Mouse (Mus musculus): Measurements from ENCODE around the gene Ahcyl1. TPM values are rescaled to one million over a fixed set of nuclear protein-coding genes. Genes with fewer than 3 reads are reported as not detected.
A peak's percentile ranks its signal among the peaks of the same experiment; 100 is the strongest.

Ahcyl1 gene
- polyA plus RNA-seq, 1 experiment from 2014 or later: 142 TPM

GRCm38 (mm10) chr3:107632786-107633185 lies 63.6 kb downstream of the Ahcyl1 start:
- 93% methylated on average over 4 of the region's 4 CpGs for WGBS
- no peak overlapping the region for H3K27ac ChIP-seq (ENCODE audit: low read depth, low read length)
- no peak overlapping the region for H3K4me2 ChIP-seq (ENCODE audit: low read depth, low read length)
- no peaks in the 10 kb centered on the region for H3K9me3 ChIP-seq (ENCODE audit: control insufficient read depth, low read length)
- ATAC-seq (ENCODE audit: low read depth): no peak
- H3K27me3 ChIP-seq (ENCODE audit: control insufficient read depth, insufficient read depth, low read length): no peaks in the 10 kb centered on the region
- peaks cover 12% of the 10 kb centered on the region for H3K4me1 ChIP-seq (ENCODE audit: control insufficient read depth, insufficient read depth, low read length)
- H3K36me3 ChIP-seq (ENCODE audit: control insufficient read depth, insufficient read depth, low read length): peaks cover 4% of the 10 kb centered on the region; the same call in 1 of the 2 replicates
- no peak overlapping the region for H3K4me3 ChIP-seq (ENCODE audit: low read depth, low read length)
- no peak overlapping the region for H3K9ac ChIP-seq (replicated peaks; ENCODE audit: low read depth, low read length)

- H3K36me3 ChIP-seq (ENCODE audit: control insufficient read depth, insufficient read depth, low read length): peaks cover 16% of the 10 kb centered on the region
- H3K27ac ChIP-seq (ENCODE audit: low read depth, low read length): peak within 1 kb of the TSS; percentile 98
- H3K4me1 ChIP-seq (ENCODE audit: control insufficient read depth, insufficient read depth, low read length): peaks cover 12% of the 10 kb centered on the region
- H3K9me3 ChIP-seq (ENCODE audit: control insufficient read depth, low read length): no peaks in the 10 kb centered on the region
- WGBS: under 1% methylated on average over 35 of the region's 35 CpGs
- peak within 1 kb of the TSS; percentile 98 for H3K4me3 ChIP-seq (ENCODE audit: low read depth, low read length)
- peak within 1 kb of the TSS; percentile 97 for H3K9ac ChIP-seq (replicated peaks; ENCODE audit: low read depth, low read length)
- ATAC-seq (ENCODE audit: low read depth): peak; percentile 96
- H3K4me2 ChIP-seq (ENCODE audit: low read depth, low read length): peak within 1 kb of the TSS; percentile 78
- H3K27me3 ChIP-seq (ENCODE audit: control insufficient read depth, insufficient read depth, low read length): no peaks in the 10 kb centered on the region
Measured at GRCm38 (mm10) chr3:107631523-107631958, 64.8 kb downstream of the Ahcyl1 start, which contains the start of gene Strip1. TSS of gene Strip1 (minus strand) at chr3:107631694.

DNA sequence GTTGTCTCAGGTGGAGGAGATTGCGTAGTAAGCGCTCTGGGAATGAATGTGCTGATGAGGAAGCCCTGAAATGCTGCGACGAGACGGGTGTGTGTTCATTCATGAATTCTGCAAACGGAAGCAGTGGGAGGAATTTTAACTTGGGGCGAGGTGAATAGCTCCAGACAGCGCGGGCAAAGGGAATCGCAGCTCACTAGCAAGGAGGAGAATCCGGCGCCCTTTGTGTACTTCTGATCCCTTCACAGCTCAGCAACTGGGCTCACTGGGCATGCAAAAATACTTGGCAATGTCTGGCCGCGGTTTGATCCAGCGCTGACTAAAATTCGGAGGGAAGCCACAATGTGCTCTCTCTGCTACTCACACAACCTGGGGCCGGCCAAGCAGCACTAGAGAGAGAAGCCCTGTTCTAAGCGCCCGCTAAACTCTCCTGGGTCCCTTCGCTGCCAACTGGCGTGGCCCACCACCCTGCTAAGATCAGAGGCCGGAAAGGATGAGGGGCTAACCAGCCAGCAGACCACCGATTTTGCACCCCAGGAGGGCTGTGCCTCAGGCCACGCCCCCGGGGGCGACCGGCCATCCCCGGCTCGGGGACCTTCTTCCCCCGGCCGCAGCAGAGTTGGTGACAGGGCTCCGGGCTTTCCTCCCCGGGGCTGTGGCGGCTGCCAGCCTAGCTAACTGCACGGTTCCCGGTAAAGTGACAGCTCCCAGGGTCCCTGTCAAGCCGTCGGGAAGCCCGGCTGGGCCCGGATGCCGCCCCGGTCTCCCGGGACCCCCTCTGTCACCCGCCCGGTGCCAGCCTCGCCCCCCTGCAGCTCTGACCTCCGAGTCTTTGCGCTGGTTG lies 65.5 kb downstream of the Ahcyl1 start, which contains the start of gene Gm10961:
Gene Gm10961 (plus strand): TSS at position 641 of the 841 bp plus-strand sequence.
- Histone ChIP-seq H3K4me1 (ENCODE audit: control insufficient read depth, insufficient read depth, low read length) (peaks cover 12% of the 10 kb centered on the region), H3K9me3 (ENCODE audit: control insufficient read depth, low read length) (no peaks in the 10 kb centered on the region), H3K9ac (replicated peaks; ENCODE audit: low read depth, low read length) (peak within 1 kb of the TSS; percentile 97), H3K36me3 (ENCODE audit: control insufficient read depth, insufficient read depth, low read length) (peaks cover 21% of the 10 kb centered on the region), H3K27me3 (ENCODE audit: control insufficient read depth, insufficient read depth, low read length) (no peaks in the 10 kb centered on the region), H3K4me2 (ENCODE audit: low read depth, low read length) (peak within 1 kb of the TSS; percentile 78), H3K27ac (ENCODE audit: low read depth, low read length) (peak within 1 kb of the TSS; percentile 98), H3K4me3 (ENCODE audit: low read depth, low read length) (peak within 1 kb of the TSS; percentile 98)
- ATAC-seq (ENCODE audit: low read depth): peak; percentile 84
- under 1% methylated on average over 48 of the region's 48 CpGs for WGBS

DNA sequence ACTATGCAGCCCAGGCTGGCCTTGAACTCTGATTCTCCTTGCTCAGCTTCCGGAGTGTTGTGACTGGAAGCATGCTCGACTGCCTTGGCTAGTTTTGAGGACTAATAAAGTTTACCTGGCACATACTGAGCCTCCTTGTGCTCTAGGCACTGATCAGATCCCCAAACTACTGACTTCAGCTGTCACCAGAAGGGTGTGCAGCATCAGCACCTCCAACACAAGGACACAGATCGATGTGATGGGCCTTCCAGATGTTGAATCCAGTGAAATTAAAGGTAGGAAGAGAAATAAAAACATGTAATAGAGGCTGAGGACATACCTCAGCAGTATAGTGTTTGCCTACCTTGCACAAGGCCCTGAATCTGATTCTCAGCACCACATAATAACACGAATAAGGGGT lies 66.9 kb downstream of the Ahcyl1 start:
- Histone ChIP-seq H3K4me2 (ENCODE audit: low read depth, low read length) (no peak overlapping the region), H3K27ac (ENCODE audit: low read depth, low read length) (no peak overlapping the region), H3K9me3 (ENCODE audit: control insufficient read depth, low read length) (no peaks in the 10 kb centered on the region), H3K9ac (replicated peaks; ENCODE audit: low read depth, low read length) (no peak overlapping the region), H3K36me3 (ENCODE audit: control insufficient read depth, insufficient read depth, low read length) (peaks cover 36% of the 10 kb centered on the region), H3K4me3 (ENCODE audit: low read depth, low read length) (no peak overlapping the region), H3K4me1 (ENCODE audit: control insufficient read depth, insufficient read depth, low read length) (peaks cover 12% of the 10 kb centered on the region), H3K27me3 (ENCODE audit: control insufficient read depth, insufficient read depth, low read length) (no peaks in the 10 kb centered on the region)
- ATAC-seq (ENCODE audit: low read depth): no peak
- 98% methylated on average over 4 of the region's 4 CpGs for WGBS

GRCm38 (mm10) chr3:107628551-107628950 lies 67.8 kb downstream of the Ahcyl1 start:
- peaks cover 43% of the 10 kb centered on the region for H3K36me3 ChIP-seq (ENCODE audit: control insufficient read depth, insufficient read depth, low read length)

DNA sequence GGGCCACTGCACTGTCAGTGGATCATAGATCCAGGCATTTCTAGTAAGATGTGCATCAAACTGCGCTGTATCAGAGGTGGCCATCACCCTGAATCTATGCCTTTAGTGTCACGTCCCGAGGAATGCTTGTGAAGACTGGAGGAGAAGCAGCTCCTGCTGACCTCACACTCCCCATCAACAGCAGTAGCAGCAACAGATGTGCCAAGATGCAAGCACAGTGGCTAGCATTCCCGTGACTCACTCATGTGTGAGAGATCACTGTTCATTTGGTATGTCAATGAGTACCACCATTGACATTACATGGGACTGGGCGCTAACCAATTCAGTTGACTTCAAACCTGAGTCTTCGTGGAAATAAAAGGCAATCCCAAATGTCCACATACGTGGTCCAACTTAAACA lies 68.7 kb downstream of the Ahcyl1 start:
- ATAC-seq (ENCODE audit: low read depth): no peak
- H3K4me2 ChIP-seq (ENCODE audit: low read depth, low read length): no peak overlapping the region
- WGBS: 88% methylated on average over 7 of the region's 7 CpGs
- H3K9me3 ChIP-seq (ENCODE audit: control insufficient read depth, low read length): no peaks in the 10 kb centered on the region
- no peaks in the 10 kb centered on the region for H3K27me3 ChIP-seq (ENCODE audit: control insufficient read depth, insufficient read depth, low read length)
- H3K27ac ChIP-seq (ENCODE audit: low read depth, low read length): no peak overlapping the region
- peaks cover 52% of the 10 kb centered on the region for H3K36me3 ChIP-seq (ENCODE audit: control insufficient read depth, insufficient read depth, low read length)
- H3K9ac ChIP-seq (replicated peaks; ENCODE audit: low read depth, low read length): no peak overlapping the region
- peaks cover 12% of the 10 kb centered on the region for H3K4me1 ChIP-seq (ENCODE audit: control insufficient read depth, insufficient read depth, low read length)
- no peak overlapping the region for H3K4me3 ChIP-seq (ENCODE audit: low read depth, low read length)

More at GRCm38 (mm10) chr3:107628551-107628950, 67.8 kb downstream of the Ahcyl1 start:
- peaks cover 12% of the 10 kb centered on the region for H3K4me1 ChIP-seq (ENCODE audit: control insufficient read depth, insufficient read depth, low read length)
- ATAC-seq (ENCODE audit: low read depth): no peak
- WGBS: 95% methylated on average over 2 of the region's 2 CpGs
- no peak overlapping the region for H3K9ac ChIP-seq (replicated peaks; ENCODE audit: low read depth, low read length)
- H3K9me3 ChIP-seq (ENCODE audit: control insufficient read depth, low read length): no peaks in the 10 kb centered on the region
- H3K4me2 ChIP-seq (ENCODE audit: low read depth, low read length): no peak overlapping the region
- H3K27me3 ChIP-seq (ENCODE audit: control insufficient read depth, insufficient read depth, low read length): no peaks in the 10 kb centered on the region
- H3K4me3 ChIP-seq (ENCODE audit: low read depth, low read length): no peak overlapping the region
- H3K27ac ChIP-seq (ENCODE audit: low read depth, low read length): no peak overlapping the region

- WGBS: 98% methylated on average over 8 of the region's 8 CpGs
- no peak overlapping the region for H3K4me3 ChIP-seq (ENCODE audit: low read depth, low read length)
- peaks cover 12% of the 10 kb centered on the region for H3K4me1 ChIP-seq (ENCODE audit: control insufficient read depth, insufficient read depth, low read length)
- no peak overlapping the region for H3K9ac ChIP-seq (replicated peaks; ENCODE audit: low read depth, low read length)
- ATAC-seq (ENCODE audit: low read depth): no peak
- H3K9me3 ChIP-seq (ENCODE audit: control insufficient read depth, low read length): no peaks in the 10 kb centered on the region
- no peaks in the 10 kb centered on the region for H3K27me3 ChIP-seq (ENCODE audit: control insufficient read depth, insufficient read depth, low read length)
- peaks cover 61% of the 10 kb centered on the region for H3K36me3 ChIP-seq (ENCODE audit: control insufficient read depth, insufficient read depth, low read length)
- H3K4me2 ChIP-seq (ENCODE audit: low read depth, low read length): no peak overlapping the region
- no peak overlapping the region for H3K27ac ChIP-seq (ENCODE audit: low read depth, low read length)
Measured at GRCm38 (mm10) chr3:107626751-107627150, 69.6 kb downstream of the Ahcyl1 start.

DNA sequence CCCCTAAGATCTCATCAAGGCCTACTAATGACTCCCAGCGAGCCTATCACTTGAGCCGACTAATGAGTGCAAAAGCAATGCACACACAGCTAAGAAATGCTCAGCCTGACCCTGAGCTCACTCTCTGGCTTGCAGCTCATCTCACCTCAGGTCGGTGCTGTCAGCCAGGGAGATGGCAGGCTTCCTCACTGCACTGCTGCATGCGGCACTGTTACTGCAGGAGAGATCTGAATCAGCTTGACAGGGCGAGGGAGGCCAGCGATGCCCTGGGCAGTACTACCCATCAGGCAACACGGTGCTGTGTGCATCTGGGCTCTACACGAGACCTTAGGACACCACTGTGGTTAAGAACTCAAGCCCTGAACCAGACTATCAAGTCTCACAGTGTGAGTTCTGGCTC lies 70.8 kb downstream of the Ahcyl1 start:
- no peaks in the 10 kb centered on the region for H3K9me3 ChIP-seq (ENCODE audit: control insufficient read depth, low read length)

GRCm38 (mm10) chr3:107624424-107624823 lies 71.9 kb downstream of the Ahcyl1 start:
- Histone ChIP-seq H3K27me3 (ENCODE audit: control insufficient read depth, insufficient read depth, low read length) (no peaks in the 10 kb centered on the region), H3K36me3 (ENCODE audit: control insufficient read depth, insufficient read depth, low read length) (peaks cover 80% of the 10 kb centered on the region), H3K27ac (ENCODE audit: low read depth, low read length) (no peak overlapping the region), H3K4me2 (ENCODE audit: low read depth, low read length) (no peak overlapping the region), H3K4me3 (ENCODE audit: low read depth, low read length) (no peak overlapping the region), H3K9me3 (ENCODE audit: control insufficient read depth, low read length) (no peaks in the 10 kb centered on the region), H3K4me1 (ENCODE audit: control insufficient read depth, insufficient read depth, low read length) (peaks cover 2% of the 10 kb centered on the region; the same call in 1 of the 2 replicates), H3K9ac (replicated peaks; ENCODE audit: low read depth, low read length) (no peak overlapping the region)
- ATAC-seq (ENCODE audit: low read depth): no peak
- WGBS: 96% methylated on average over 8 of the region's 8 CpGs

More for the DNA sequence above, 70.8 kb downstream of the Ahcyl1 start:
- H3K27me3 ChIP-seq (ENCODE audit: control insufficient read depth, insufficient read depth, low read length): no peaks in the 10 kb centered on the region
- H3K27ac ChIP-seq (ENCODE audit: low read depth, low read length): no peak overlapping the region
- peaks cover 11% of the 10 kb centered on the region for H3K4me1 ChIP-seq (ENCODE audit: control insufficient read depth, insufficient read depth, low read length)
- peaks cover 72% of the 10 kb centered on the region for H3K36me3 ChIP-seq (ENCODE audit: control insufficient read depth, insufficient read depth, low read length)
- no peak overlapping the region for H3K4me2 ChIP-seq (ENCODE audit: low read depth, low read length)
- no peak overlapping the region for H3K4me3 ChIP-seq (ENCODE audit: low read depth, low read length)
- no peak for ATAC-seq (ENCODE audit: low read depth)
- no peak overlapping the region for H3K9ac ChIP-seq (replicated peaks; ENCODE audit: low read depth, low read length)
- 94% methylated on average over 8 of the region's 8 CpGs for WGBS

Data from neural tube, embryonic 14.5 days (tissue).